Mouse (Mus musculus) cerebellum, adult 8-10 months (tissue): ENCODE measurements at regions not wholly inside any gene's neighbourhood (a gene's known extent, or its start where the extent isn't known, plus 50 kb on each side); places are given as distances from the start of the nearest gene placed in this dataset.

Experiments used
- DNase-seq: peaks from one replicate; pipeline ENCODE4 v3.0.0; 2022

- no peak for DNase-seq
Observed at GRCm38 (mm10) chr1:75901146-75901545, 355.1 kb downstream of the Slc4a3 start.

DNA sequence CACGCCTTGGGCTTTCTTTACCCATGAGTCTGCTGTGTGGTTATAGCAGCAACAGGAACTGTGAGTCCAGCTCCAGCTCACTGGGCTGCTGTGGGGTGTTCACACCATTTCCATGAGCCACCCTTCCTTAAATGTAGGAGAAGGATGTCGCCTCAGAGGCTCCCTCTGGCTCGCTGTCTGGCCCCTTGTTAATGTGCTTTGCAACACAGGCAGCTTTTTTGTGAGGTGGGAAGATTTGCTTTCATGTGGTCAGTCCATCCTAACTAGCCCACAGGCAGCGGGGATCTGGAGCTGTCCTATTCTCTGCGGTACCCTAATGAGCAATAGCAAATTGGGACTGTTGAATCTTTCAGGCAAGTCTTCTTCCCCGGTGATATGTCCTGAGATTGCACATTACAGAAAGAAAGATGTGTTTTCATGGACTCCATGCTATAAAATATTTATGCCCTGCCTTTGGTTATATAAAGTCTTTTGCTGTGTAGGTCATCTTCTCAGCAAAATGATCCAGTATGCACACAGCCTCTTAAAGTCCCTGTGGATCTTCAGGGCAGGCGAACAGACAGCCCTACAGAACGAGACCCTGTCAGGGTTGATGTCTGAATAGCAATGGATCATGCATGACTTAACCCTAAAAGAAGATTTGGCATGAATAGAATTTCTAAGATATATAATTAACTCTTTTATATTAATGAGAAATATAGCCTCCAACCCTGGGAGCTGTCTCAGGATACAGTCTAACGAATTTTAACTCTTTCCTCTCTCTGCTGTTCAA, 359.8 kb downstream of the Slc4a3 start:
- no peak for DNase-seq

GRCm38 (mm10) chr1:75915311-75915710, 369.2 kb downstream of the Slc4a3 start:
- DNase-seq = no peak

GRCm38 (mm10) chr1:75916181-75916580, 370.1 kb downstream of the Slc4a3 start:
- DNase-seq = no peak

- no peak for DNase-seq
Observed at GRCm38 (mm10) chr1:75919134-75919533, 373.1 kb downstream of the Slc4a3 start.

DNA sequence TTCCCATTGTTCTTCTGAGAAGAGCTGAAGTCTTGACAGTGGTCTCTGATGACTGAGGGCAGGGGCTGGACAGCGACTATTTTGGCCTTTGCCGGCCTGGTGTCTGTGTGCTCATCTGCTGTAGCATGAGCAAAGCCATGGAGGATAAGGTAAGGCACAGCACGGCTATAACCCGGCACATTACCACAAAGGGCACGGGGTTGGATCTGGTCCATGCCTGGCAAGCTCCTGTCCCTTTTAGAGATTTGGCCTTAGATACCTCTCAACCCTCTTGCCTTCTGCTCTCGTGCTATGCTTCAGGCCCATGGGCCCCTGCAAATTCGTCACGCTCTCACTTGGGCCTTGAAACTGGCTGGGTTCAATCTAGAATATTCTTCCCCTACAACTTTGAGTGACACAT, 379.0 kb downstream of the Slc4a3 start:
- no peak for DNase-seq

DNA sequence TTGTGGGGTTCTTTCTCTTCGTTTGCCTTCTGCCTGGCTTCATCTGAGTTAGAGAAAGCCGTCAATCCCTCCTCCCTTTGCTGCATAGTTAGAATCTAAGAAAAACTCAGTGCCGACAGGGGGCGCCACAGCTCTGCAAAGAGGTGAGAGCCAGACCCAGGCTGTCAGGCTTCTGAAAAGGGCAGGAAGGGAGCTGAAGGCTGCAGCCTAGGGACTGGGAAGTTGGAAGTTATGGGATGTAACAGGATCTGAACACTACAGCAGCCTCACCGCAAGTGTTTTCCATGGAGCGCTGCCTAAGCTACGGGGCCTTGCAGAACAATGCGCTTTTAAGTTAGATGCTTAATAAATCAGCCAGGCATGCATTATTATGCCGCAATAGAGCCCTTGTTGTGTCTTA, 379.7 kb downstream of the Slc4a3 start:
- peak; percentile 83 for DNase-seq

DNA sequence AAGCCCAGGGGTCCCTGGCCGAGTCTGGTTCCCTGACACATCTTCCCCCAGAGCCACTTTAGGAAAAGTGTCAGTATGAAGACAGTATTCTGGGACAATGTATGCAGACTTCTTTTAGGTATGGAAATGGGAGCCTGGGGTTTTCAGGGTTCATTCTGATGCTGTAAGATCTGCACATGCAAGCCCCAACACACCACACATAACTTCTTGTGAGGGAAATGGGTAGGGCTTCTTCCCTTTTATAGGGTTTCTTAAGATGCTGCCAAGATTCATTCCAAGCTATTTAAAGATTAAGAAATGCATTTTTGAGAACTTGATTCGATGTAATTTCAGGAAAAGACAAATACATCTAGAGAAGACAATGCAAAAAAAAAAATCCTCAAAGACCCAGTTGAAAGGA, 385.8 kb downstream of the Slc4a3 start:
- DNase-seq = no peak

DNA sequence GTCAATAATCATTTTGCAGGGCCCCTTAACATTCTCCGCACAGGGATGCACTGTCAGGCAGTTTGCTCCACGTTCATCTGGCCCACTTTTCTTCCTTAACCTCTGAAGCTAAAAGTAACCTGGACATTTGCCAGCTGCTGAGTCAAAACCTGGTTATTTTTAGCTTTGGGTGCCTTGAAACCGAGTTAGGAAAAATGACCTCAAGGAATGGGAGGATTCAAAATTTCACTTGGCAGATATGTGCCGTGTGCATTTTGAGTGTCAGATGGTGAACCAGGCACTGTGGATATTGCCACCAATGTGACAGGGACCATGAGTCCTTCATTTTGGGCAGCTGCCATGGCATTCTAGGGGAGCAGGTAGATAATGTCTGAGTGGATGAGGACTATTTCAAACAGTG, 387.8 kb downstream of the Slc4a3 start:
- no peak for DNase-seq

GRCm38 (mm10) chr1:75934761-75935160, 388.7 kb downstream of the Slc4a3 start:
- DNase-seq = no peak

GRCm38 (mm10) chr1:75935866-75936265, 389.8 kb downstream of the Slc4a3 start:
- DNase-seq = no peak

DNA sequence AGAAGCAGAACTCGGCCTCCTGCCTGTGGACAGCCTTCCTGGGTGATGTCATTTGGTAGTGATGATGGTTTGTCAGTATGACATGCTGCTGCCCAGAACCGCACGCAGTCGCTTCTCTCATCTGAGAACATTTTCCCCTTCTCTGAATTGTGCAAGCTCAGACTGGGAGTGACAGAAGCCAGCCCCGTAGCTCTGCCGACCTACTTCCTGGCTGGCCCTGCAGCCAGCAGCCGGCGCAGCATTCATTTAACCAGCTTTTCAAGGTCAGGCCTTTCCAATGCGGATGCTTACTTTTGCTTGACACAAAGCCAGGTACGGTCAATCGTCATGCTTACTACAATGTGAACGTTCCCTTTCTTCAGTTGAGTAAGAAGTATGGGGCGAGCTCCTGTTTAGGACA, 390.5 kb downstream of the Slc4a3 start:
- peak; percentile 3 for DNase-seq

DNA sequence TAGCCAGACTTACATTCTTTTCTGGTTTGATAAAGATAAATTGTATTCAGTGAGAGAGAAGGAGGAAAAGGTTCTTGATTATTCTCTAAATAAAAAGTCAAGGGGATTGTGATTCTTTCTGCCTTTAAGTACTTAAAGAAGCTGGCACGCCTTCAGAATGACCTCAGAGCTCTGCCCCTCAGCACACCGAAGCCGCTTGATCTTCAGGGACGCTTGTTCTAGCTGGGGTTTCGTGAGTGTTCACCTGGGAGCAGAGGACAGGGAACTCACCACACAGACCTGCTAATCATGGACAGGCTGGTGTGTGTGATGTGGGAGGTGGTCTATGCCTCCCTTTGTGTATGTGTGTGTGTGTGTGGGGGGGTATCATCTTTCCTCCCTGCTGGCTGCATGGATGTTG, 391.3 kb downstream of the Slc4a3 start:
- DNase-seq = no peak

DNA sequence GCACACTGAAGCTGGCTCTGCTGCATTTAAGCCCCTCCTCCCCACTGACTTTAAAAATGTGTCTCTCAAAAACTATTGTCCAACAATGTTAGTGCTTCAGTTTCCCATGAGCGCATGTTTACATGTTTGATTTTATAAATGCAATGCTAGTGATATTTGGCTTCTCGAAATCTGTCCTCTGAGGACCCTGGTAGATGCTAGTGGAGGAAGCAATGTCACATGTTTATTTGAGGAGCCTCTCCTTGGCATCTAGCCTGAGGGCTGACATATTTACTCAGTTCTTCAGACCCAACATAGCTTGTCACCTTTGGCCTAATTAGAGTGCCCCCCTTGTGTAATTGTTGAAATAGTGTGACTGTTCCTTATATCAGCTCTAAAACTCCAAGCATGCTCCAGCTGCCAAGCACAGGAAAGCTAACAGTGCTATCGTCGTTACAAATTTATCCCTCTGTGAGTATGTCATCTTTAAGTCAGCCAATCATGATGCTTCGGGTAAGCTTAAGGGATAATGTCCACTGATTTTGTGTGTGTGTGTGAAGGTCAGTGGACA, 400.3 kb downstream of the Slc4a3 start:
- DNase-seq = no peak

- no peak for DNase-seq
Observed at GRCm38 (mm10) chr1:75978203-75978986, 432.3 kb downstream of the Slc4a3 start.

DNA sequence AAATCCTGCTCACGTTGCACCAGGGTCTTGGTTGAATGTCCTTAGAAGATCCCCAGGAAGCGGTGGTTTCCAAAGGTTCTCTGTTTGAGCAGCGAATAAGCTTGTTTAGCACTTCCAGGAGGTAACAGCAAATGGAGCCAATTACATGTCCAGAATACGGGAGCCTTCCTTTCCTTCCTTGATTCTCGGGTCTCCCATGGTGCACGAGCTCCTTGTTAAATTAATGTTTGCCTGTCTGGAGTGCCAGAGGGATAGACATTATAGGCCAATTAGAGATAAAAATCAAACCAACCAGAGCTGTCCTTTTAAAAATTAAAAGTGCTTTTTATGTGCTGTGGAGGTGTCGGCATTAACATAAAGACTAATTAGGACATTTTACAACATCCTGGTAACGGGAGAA, 437.0 kb downstream of the Slc4a3 start:
- no peak for DNase-seq

- no peak for DNase-seq
Observed at GRCm38 (mm10) chr1:75983487-75983886, 437.4 kb downstream of the Slc4a3 start.

DNA sequence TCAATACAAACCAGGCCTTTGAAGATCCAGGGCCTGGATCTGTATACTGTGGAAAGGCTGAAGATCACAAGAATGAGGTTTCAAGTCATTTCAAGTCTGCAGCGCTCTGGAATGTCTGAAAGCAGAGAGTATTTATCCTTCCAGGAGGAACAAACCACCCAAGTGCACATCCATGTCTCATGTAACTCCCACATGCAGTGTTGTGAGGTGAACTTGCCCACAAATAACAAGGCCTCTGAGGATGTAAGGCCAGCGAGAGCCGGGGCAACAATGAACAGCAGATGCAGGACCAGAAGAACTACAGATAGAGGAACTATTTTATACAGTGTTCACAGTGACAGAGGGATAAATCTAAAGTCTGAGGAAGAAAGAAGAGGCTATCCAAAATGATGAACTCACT, 442.4 kb downstream of the Slc4a3 start:
- no peak for DNase-seq

DNA sequence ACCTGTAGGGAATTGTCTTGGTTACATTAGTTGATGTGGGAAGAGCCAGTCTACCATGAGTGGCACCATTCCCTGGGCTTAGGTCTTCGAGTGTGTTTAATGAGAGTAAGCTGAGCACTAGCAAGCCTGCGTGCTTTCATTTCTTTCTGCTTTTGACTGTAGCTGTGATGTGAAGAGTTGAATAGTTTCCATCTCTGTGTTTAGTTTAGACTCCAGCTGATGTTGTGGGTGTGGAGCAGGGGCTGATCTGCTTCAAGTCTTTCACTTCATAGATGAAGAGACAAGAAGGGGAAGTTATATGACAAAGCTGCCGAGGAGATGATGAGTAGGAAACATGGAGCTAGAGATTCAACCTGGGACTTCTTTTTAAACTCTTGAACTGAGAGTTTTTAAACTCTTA, 446.0 kb downstream of the Slc4a3 start:
- DNase-seq = no peak

DNA sequence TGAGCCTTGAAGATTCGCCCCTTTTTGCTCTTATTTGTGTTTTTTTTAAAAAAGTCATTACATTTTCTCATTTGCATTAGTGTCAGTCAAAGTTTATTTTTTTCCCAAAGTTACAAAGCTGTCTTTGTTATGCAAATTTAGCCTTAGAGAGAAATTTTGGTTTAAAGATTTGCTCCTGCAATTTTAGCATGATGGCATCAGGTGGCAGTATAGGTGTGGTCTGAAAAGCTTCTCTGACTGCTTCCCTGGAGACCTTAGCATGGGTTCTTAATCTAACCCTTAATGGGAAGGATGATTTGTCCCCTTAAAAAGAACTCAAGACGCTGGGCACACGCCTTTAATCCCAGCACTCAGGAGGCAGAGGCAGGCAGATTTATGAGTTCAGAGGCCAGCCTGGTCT, 451.2 kb downstream of the Slc4a3 start:
- DNase-seq = no peak

- DNase-seq = peak; percentile 4
Observed at GRCm38 (mm10) chr1:76001124-76001523, 455.1 kb downstream of the Slc4a3 start.

GRCm38 (mm10) chr1:76009601-76010000, 463.5 kb downstream of the Slc4a3 start:
- DNase-seq = no peak

DNA sequence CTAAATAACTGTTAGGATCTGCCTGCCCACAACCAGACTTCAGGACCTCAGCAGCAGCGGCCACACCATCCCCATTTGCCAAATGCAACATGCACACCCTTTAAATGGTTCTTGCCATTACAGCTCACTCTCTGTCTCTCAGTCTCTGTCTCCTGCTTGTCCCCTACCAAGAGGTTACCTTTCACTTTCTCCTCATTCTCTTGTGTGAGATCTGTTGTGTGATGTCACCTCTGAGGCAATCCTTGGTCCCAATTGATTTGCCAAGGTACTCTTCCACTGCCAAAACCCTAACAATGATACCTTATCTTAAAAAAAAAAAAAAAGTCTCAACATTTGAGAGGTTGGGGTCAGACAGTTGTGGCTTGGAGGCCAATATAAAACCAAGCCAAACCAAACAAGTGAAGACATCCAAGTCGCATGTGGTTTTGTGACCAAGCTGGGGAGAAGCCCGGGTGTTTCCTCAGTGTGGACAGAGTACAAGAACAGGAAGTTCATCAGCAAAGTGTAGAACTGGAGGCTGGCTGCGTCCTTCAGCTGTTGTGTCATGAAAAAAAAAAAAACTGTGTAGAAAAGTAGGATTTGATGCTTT, 464.2 kb downstream of the Slc4a3 start:
- no peak for DNase-seq

DNA sequence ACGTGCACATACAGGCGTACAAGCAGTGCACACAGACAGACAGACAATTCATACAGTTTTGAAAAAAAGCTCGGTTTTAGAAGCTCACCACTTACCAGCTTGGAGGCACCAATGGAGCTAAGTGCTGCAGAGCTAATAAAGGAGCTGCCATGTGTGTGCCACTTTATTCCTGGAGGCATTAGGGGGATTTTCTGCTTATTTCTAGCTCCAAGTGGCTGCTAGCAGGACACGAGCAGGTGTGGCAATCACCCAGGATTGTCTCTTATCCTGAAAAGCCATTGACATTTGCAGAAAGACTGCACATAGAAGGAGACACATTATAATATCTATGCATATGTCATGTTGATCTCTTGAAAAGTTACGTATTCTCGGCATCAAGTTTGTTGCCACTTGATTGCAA, 472.5 kb downstream of the Slc4a3 start:
- no peak for DNase-seq
